Mouse (Mus musculus) heart, embryonic 16.5 days (tissue): ENCODE data around the gene Usp15. TPM values are rescaled to one million over a fixed set of nuclear protein-coding genes. Genes with fewer than 3 reads are reported as not detected.

Experiments
- ATAC-seq: fragments of 200-750 bp; cut with Nextera tagmentation; replicated peaks from 2 replicates; pipeline ENCODE4 v1.8.0; 2017; ENCODE audit warnings: moderate number of reproducible peaks; ENCODE audit not compliant: insufficient read depth, low FRiP score; ENCODE audit errors: extremely low read depth
- H3K27ac ChIP-seq: fragments of 300-500 bp; sonication (generic); 2 replicates; pipeline ENCODE4 v1.5.1; 2014; ENCODE audit warnings: mild to moderate bottlenecking, low read length, control low read depth, moderate library complexity
- H3K27me3 ChIP-seq: fragments of 300-500 bp; sonication (generic); 2 replicates; pipeline ENCODE4 v1.6.1; 2014; ENCODE audit warnings: low read length, mixed read lengths; ENCODE audit not compliant: control insufficient read depth, insufficient read depth
- H3K36me3 ChIP-seq: fragments of 300-500 bp; sonication (generic); 2 replicates; pipeline ENCODE4 v1.6.1; 2014; ENCODE audit not compliant: control insufficient read depth, insufficient read depth
- H3K4me1 ChIP-seq: fragments of 300-500 bp; sonication (generic); 2 replicates; pipeline ENCODE4 v1.6.1; 2014; ENCODE audit warnings: low read length, mixed read lengths; ENCODE audit not compliant: control insufficient read depth, insufficient read depth
- H3K4me2 ChIP-seq: fragments of 300-500 bp; sonication (generic); 2 replicates; pipeline ENCODE4 v1.6.1; 2014; ENCODE audit warnings: low read depth, mild to moderate bottlenecking, control low read depth, low read length
- H3K4me3 ChIP-seq: fragments of 300-500 bp; sonication (generic); 2 replicates; pipeline ENCODE4 v1.5.1; 2014; ENCODE audit warnings: mild to moderate bottlenecking, control low read depth, low read length
- H3K9ac ChIP-seq: fragments of 300-500 bp; sonication (generic); 2 replicates; pipeline ENCODE4 v1.6.1; 2014; ENCODE audit warnings: low read length, control low read depth
- H3K9me3 ChIP-seq: fragments of 300-500 bp; sonication (generic); replicated peaks from 2 replicates; pipeline ENCODE4 v1.6.1; 2016; ENCODE audit warnings: low read length; ENCODE audit not compliant: control insufficient read depth
- WGBS: fragments of 180-500 bp; shearing (Covaris S2); extraction: QIAGEN DNeasy Blood & Tissue Kit; methylation state at CpG from one replicate; pipeline ENCODE4 v1.1.7; 2014; 5-methylcytosine and 5-hydroxymethylcytosine counted together
- polyA plus RNA-seq: library from polyadenylated mRNA; unstranded; fragments of >200 nt; fragmentation: Nextera tagmentation; extraction: Ambion mirVana; gene quantifications from 2 replicates; pipeline ENCODE4 v1.2.1, GENCODE M21; 2015

The Usp15 gene
- polyA plus RNA-seq, 1 experiment from 2014 or later, result 66.0 TPM

GRCm38 (mm10) chr10:123076245-123077023 is 120.4 kb downstream of the Usp15 start, which contains the start of gene Mon2:
Mon2 (minus strand) TSS chr10:123076505.
- Histone ChIP-seq H3K4me3 (peak within 1 kb of the TSS; percentile 70), H3K27me3 (no peaks in the 10 kb centered on the region), H3K36me3 (peaks cover 6% of the 10 kb centered on the region), H3K27ac (peak within 1 kb of the TSS; percentile 75), H3K4me2 (peak within 1 kb of the TSS; percentile 81), H3K9ac (peak within 1 kb of the TSS; percentile 83), H3K9me3 (no peaks in the 10 kb centered on the region), H3K4me1 (peaks cover 19% of the 10 kb centered on the region)
- ATAC-seq, result peak; percentile 99
- WGBS, result under 1% methylated on average over 58 of the region's 58 CpGs

GRCm38 (mm10) chr10:123075751-123076242 is 121.0 kb downstream of the Usp15 start:
- H3K9me3 ChIP-seq, result no peaks in the 10 kb centered on the region
- peak overlapping the region; percentile 70 for H3K4me3 ChIP-seq
- H3K4me2 ChIP-seq, result peak overlapping the region; percentile 71
- H3K9ac ChIP-seq, result peak overlapping the region; percentile 83
- H3K27ac ChIP-seq, result peak overlapping the region; percentile 75
- WGBS, result 0% methylated on average over 32 of the region's 48 CpGs
- ATAC-seq, result peak; percentile 53
- H3K4me1 ChIP-seq, result peaks cover 19% of the 10 kb centered on the region
- H3K27me3 ChIP-seq, result no peaks in the 10 kb centered on the region
- peaks cover 6% of the 10 kb centered on the region for H3K36me3 ChIP-seq

- Histone ChIP-seq H3K36me3 (peaks cover 14% of the 10 kb centered on the region), H3K4me1 (peaks cover 18% of the 10 kb centered on the region), H3K27me3 (no peaks in the 10 kb centered on the region), H3K27ac (peak overlapping the region; percentile 52), H3K4me2 (no peak overlapping the region), H3K9ac (no peak overlapping the region), H3K4me3 (no peak overlapping the region), H3K9me3 (peaks cover 3% of the 10 kb centered on the region; the same call in 1 of the 2 replicates)
- 37% methylated on average over 2 of the region's 2 CpGs for WGBS
- ATAC-seq, result no peak
Observed at GRCm38 (mm10) chr10:123071997-123072396, 124.8 kb downstream of the Usp15 start.

DNA sequence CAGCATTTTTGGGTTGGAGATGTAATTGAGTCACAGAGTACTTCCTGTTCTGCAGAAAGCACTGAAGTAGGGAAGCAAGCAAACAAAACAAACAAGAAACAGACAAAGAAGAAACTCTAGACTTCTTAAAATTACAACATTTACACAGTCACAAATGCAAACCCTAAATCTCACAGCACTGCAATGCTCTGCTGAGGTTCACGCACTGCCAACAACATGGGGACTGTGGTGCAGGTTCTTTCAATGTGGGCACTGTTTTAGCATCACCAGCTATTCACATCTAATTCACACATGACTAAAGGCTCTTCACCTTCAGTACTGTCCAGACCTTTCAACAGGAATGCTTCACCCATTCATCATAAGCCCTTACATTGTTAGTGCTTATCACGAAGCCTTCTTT is 133.8 kb downstream of the Usp15 start:
- Histone ChIP-seq H3K36me3 (no peaks in the 10 kb centered on the region), H3K4me3 (no peak overlapping the region), H3K9me3 (no peaks in the 10 kb centered on the region), H3K9ac (no peak overlapping the region), H3K4me1 (peaks cover 16% of the 10 kb centered on the region), H3K27me3 (no peaks in the 10 kb centered on the region), H3K4me2 (no peak overlapping the region), H3K27ac (no peak overlapping the region)
- 72% methylated on average over 2 of the region's 2 CpGs for WGBS
- ATAC-seq, result no peak

- H3K9me3 ChIP-seq, result no peaks in the 10 kb centered on the region
- H3K4me1 ChIP-seq, result peaks cover 19% of the 10 kb centered on the region
- H3K27ac ChIP-seq, result peak overlapping the region; percentile 84
- WGBS, result 51% methylated on average over 6 of the region's 6 CpGs
- no peak overlapping the region for H3K4me3 ChIP-seq
- H3K9ac ChIP-seq, result no peak overlapping the region
- ATAC-seq, result peak; percentile 83
- peak overlapping the region; percentile 48 for H3K4me2 ChIP-seq
- H3K27me3 ChIP-seq, result no peaks in the 10 kb centered on the region
- H3K36me3 ChIP-seq, result no peaks in the 10 kb centered on the region
Observed at GRCm38 (mm10) chr10:123060831-123061230, 136.0 kb downstream of the Usp15 start.

DNA sequence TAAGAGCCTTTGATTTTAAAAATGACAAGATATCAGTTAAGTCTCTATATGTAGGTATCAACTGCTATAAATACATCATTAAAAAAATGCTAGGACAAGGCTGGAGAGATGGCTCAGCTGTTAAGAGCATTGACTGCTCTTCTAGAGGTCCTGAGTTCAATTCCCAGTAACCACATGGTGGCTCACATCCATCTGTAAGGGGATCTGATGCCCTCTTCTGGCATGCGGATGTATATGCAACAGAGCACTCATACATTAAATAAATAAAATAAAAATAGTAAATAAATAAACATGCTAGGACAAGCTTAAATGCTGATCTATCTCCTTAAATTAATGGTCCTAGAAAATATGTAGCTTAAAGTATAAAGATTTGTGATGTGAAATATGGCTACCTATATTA is 139.7 kb downstream of the Usp15 start:
- Histone ChIP-seq H3K27me3 (no peaks in the 10 kb centered on the region), H3K27ac (no peak overlapping the region), H3K4me2 (no peak overlapping the region), H3K4me3 (no peak overlapping the region), H3K9ac (no peak overlapping the region), H3K36me3 (no peaks in the 10 kb centered on the region), H3K4me1 (peaks cover 29% of the 10 kb centered on the region), H3K9me3 (no peaks in the 10 kb centered on the region)
- no peak for ATAC-seq
- WGBS, result 88% methylated on average over 1 of the region's 1 CpGs

DNA sequence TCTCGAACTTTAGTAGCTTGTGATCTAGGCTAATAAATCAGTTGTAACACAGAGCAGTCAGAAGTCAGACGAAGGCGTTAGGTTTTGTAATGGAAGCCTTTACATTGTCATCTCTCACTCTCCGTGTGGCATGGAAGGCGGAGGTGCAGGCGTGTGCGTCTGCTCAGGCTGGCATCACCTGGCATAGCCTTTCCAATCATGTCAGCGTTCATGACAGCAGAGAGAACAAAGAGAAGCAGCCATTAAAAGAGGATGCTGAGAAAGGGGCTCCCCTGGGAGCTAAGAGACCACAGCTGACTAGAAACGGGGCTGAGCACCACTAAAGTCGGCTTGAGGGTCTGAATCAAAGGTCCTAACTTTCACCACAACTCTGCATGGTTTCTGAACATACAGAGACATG is 140.3 kb downstream of the Usp15 start:
- no peaks in the 10 kb centered on the region for H3K36me3 ChIP-seq
- no peak for ATAC-seq
- no peak overlapping the region for H3K27ac ChIP-seq
- no peaks in the 10 kb centered on the region for H3K27me3 ChIP-seq
- H3K4me3 ChIP-seq, result no peak overlapping the region
- WGBS, result 81% methylated on average over 10 of the region's 10 CpGs
- H3K4me2 ChIP-seq, result no peak overlapping the region
- peaks cover 29% of the 10 kb centered on the region for H3K4me1 ChIP-seq
- no peak overlapping the region for H3K9ac ChIP-seq
- no peaks in the 10 kb centered on the region for H3K9me3 ChIP-seq

- 0 out of 2 replicates have a peak overlapping the region, but pooled peaks have one; percentile 19 for H3K27ac ChIP-seq
Observed at GRCm38 (mm10) chr10:123055205-123056000, 141.4 kb downstream of the Usp15 start.

More at GRCm38 (mm10) chr10:123055205-123056000, 141.4 kb downstream of the Usp15 start:
- ATAC-seq, result no peak
- no peak overlapping the region for H3K4me2 ChIP-seq
- H3K4me3 ChIP-seq, result no peak overlapping the region
- H3K9ac ChIP-seq, result no peak overlapping the region
- no peaks in the 10 kb centered on the region for H3K9me3 ChIP-seq
- H3K4me1 ChIP-seq, result peaks cover 21% of the 10 kb centered on the region
- peaks cover 6% of the 10 kb centered on the region for H3K36me3 ChIP-seq
- WGBS, result 56% methylated on average over 9 of the region's 9 CpGs
- no peaks in the 10 kb centered on the region for H3K27me3 ChIP-seq
